Mouse (Mus musculus) myocyte (in vitro differentiated cells): Measurements from ENCODE around the gene Gm20716.

Experiments
- MYOD1 ChIP-seq, 3 experiments: IDR thresholded peaks; one replicate each; pipeline ENCODE4 v1.6.1; 2011; ENCODE audit warnings: control low read depth in 2 of 3, low read depth in 2 of 3, mild to moderate bottlenecking in 2 of 3, moderate library complexity in 1 of 3; ENCODE audit not compliant: insufficient read length in 2 of 3, control insufficient read depth in 1 of 3
- USF1 ChIP-seq: IDR thresholded peaks from one replicate; pipeline ENCODE4 v1.6.1; 2011; ENCODE audit warnings: low read depth, mild to moderate bottlenecking, control low read depth, moderate library complexity

- TF ChIP-seq USF1 (no peak), MYOD1 (IDR thresholded peaks at IDR 0.05; ENCODE audit: control insufficient read depth in 1 of 3, insufficient read length in 2 of 3, low read depth in 2 of 3) (no peak)
These were observed 28.9 kb upstream of the Gm20716 start for GRCm38 (mm10) chr2:168259046-168259445.
